Mouse (Mus musculus): ENCODE data around the gene Aprt. TPM values are rescaled to one million over a fixed set of nuclear protein-coding genes. Genes with fewer than 3 reads are reported as not detected.

Gene Aprt
- total RNA-seq, 2 experiments from 2014 or later: 132 to 308 TPM

DNA sequence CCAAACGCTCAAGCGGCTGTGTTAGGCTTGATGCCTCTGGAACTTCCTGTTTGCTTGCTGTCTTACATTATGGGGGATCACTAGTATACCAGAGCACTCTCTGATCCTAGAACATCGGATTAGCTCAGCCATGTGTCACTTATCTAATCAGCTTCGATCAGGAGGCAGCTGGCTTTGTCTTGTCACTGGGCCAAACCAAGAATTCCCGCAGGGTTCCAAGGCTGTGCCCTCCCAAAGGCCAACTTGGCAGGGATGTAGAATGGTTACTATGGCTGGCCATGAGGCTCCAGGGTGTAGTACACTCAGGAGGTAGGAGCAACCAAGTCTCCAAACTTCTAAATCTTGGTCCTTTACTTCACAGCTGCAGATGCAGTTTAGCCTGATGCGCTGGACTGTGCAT, 9.9 kb downstream of the Aprt start:
- ATAC-seq (ENCODE audit: poor library complexity, severe bottlenecking): no peak

DNA sequence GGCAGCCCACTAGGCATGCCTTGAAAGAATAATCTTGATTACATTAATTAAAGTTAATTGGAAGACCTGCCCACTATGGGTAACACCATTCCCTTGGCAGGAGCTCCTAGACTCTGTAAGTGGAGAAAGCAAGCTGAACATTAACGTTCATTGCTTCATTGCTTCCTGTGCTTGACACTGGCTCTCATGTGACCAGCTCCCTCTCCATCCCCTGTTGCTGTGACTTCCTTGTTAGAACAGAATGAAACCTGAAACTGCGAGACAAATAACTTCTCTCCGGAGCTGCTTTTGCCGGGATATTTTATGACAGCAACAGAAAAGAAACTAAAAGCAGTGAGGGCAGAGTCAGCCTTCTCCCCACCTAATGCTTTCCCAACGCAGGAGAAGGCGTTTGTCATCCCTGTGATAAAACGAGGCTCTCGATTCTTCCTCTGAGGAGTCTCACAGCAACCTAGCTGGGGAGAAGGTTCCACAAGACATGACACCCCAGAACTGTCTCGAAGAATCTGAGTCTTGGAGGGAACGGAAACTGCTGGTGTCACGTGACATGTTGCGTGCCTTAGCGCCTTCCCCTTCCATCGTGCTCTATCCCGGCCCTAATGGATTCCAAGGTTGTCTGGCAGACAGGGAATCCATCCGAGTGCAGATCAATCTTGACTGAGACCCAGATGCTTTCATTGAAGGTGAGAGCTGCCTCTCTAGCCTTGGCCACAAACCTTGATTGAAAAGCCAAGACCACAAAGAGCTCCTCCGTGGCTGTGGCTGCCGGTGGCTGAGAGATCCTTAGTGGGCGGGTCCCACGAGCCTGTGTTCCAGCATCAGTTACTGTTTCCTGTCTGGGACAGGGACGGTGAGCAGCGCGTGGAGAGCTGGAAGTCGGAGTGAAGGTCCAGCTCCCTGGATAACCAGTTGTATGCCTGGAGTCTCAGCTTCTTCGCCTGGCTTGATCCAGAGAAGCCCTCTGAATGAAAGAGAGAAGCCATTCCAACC, 12.1 kb downstream of the Aprt start:
- ATAC-seq (ENCODE audit: poor library complexity, severe bottlenecking): peak; percentile 33

DNA sequence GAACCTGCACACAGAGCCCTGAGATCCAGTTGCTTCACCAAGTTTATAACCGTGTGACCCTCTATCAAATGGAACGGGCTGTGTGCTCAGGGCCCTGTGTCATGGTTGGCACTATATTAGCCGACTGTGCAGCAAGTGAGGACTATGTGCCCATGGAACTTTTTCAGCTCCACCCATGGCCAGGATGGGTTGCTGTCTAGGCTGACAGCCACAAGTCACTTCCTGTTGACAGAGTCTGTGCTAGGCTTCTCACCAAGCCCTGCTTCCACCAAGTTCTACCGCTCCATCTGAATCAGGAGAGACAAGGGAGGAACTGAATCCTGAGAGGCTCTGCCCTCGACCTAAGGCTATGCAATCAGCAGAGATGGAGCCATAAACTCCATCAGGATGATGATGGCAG, 15.5 kb downstream of the Aprt start:
- ATAC-seq (ENCODE audit: poor library complexity, severe bottlenecking): peak; percentile 57

DNA sequence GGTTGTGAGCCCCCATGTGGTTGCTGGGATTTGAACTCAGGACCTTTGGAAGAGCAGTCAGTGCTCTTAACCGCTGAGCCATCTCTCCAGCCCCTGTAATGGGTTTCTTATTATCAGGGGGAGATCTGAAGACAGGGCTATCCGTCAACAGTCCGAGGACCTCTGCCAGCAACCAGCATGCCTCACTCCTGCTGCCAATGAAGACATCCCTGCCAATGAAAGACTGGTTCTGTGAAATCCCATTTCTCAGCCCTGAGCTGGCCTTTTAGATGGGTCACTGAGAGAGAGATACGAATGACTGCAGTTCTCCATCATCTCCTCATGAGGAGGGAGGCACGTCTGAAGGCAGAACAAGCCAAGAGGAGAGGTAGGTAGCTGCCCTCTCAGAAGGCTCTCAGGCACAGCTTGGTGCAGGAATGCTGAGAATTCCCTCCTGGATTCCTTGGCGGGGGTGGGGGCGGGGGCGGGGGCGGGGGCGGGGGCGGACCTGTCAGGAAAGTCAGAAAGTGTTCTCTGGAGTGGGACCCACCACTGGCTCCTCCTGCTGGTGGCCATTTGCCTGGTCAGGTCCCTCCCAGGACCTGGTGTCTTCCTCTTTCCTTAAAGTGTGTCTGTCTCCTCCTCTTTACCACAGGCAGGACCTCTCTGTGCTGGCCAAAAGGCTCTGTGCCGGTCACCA, 17.9 kb downstream of the Aprt start:
- ATAC-seq (ENCODE audit: poor library complexity, severe bottlenecking): peak; percentile 59

DNA sequence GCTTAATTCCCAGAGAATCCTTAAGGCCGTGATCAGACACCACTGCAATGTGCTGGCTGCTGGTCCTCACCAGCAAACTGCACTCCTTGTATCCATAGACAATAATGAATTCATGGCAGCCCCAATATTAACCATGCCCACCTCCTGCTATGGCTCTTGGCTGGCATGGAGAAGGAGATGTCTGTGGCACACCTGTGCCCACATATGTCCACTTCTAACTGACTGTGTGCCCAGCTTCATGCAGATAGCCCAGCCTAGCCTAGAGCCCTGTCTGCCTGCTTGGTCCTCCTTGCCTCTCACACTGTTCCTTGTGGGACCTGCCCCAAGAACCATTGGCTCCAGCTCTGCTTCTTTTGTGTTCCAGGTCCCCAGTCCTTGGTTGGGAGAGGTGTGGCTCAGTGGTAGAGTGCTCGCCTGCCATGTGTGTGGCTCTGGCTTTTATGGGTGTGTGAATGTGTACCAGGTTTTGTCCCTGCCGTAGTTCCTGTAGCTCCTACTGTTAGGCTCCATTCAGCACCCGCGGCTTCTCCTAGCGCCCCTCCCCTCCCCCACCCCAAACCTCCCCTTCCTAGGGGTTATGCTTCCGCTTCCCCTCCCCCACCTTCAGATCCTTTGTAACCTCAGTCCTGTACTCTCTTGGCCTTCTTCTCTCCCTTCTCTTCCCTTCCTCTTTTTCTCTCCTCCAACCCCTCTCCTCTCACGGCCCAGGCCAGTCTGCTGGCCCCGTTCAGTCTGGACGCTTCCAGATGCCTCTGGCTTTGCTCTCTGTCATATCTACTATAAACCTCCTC, 19.3 kb downstream of the Aprt start:
- peak; percentile 9; the same call in 1 of the 2 replicates for ATAC-seq (ENCODE audit: poor library complexity, severe bottlenecking)

DNA sequence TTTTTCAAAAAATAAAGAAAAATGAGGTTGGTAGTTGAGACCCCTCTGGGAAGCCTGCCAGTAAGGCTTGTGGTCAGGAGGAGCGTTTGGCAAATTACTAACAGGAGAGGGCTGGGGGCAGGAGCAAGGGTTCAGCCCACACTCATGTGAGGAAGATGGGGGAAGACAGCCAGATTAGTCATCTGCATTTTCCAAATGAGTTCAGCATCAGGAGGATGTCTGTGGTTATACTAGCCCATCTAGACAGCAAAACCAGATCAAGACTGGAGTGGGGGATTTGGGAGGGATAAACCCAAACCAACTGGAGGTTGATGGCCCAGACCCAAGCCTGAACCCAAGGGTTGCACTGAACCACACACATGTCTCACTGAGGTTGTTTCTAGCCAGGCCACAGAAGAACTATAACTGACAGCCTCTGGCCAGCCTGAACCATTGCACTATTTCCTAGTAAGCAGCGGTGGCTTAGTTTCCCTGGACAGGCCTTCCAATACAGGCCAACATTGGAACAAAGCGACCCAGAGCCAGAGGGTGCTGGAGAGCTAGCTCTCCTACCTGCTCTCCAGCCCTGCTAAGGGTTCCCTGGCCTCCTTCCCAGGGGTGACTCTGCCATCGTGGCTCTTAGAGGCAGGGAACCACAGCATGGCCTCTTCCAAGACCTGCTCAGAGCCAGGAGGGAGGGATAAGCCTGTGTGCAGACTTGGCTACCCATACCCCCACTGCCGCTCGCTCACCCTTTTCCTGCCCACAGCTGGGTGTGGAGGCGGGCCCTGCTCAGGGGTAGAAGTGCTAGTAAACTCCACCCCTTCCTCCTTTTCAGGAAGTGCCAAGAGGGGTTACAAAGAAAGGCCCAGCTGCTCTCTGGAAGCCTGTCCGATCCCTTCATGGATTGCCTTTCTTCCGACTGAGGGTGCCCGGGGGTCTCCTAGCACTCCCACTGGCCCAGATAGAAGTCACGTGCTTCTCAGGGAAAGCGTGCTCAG, 20.4 kb downstream of the Aprt start:
- peak; percentile 81 for ATAC-seq (ENCODE audit: poor library complexity, severe bottlenecking)

DNA sequence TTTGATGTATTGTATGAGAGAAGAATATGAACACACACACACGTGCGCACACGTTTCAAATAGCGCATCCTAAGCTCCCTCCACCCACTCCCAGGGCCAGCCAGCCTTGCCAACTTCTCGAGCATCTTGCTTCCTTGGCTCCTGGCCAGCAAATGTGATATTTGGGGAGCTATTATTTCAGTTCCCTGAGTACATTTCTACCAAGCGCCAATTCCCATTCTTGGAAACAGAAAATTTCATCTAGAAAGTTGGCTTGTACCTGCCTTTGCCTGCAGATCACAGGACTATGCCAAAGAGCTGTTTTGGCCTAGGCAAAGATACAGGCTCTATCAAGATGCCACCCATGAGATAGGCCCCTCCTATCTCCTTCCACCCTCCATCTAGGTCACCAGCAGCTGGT, 21.9 kb downstream of the Aprt start:
- ATAC-seq (ENCODE audit: poor library complexity, severe bottlenecking): no peak

DNA sequence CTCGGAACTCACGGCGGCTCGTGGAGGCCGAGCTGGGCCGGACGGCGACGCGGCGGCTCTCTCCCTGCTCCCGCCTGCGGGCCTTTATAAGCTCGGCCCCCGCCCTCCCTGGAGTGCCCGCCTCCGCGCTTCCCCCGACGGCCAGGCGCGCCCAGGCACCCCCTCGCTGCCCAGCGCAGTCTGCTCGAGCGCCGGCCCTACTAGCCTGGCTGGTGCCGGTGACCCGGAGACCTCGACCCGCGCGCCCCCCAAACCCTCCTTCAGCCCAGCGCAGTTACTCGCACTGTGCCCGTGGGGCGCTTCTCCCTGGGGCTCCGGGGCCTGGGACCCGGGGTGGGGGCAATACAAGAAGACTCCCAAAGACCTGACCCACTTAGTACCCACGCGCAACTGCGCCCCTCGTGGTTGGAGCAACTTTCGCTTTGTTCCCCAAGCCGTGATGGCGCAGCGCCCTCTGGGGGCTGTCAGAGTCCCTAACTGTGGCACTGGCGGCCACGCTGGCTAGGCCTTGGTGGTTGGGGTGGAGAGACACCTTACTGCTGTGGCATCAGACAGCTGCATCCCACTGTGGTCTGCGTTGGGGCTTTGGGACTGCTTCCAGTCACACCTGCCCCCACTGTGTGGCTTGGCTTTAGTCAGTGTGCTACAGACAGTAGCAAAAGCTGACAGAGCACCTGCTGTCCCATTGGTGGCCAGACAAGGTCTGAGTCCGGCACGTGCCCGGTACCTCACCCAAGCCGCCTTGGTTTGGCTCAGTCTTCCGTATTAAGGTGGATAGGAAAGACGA, 25.3 kb downstream of the Aprt start, which contains the start of gene Piezo1:
Gene Piezo1 (minus strand): TSS at position 65 of the 787 bp plus-strand sequence.
- ATAC-seq (ENCODE audit: poor library complexity, severe bottlenecking): peak; percentile 66

DNA sequence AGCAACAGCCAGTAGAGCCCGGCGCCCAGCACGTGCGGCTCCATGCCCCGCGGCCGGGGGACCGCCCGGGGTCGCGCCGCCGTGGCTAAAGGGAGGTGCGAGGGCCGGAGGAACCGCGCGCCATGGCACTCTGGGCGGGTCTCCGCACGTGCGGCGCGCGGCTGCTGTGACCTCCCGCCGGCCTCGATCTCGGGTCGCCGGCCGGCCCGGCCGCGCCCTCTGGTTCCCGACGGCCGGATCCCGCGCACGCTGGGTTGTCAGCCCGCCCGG, 25.8 kb downstream of the Aprt start:
- ATAC-seq (ENCODE audit: poor library complexity, severe bottlenecking): peak; percentile 1; the same call in 1 of the 2 replicates

DNA sequence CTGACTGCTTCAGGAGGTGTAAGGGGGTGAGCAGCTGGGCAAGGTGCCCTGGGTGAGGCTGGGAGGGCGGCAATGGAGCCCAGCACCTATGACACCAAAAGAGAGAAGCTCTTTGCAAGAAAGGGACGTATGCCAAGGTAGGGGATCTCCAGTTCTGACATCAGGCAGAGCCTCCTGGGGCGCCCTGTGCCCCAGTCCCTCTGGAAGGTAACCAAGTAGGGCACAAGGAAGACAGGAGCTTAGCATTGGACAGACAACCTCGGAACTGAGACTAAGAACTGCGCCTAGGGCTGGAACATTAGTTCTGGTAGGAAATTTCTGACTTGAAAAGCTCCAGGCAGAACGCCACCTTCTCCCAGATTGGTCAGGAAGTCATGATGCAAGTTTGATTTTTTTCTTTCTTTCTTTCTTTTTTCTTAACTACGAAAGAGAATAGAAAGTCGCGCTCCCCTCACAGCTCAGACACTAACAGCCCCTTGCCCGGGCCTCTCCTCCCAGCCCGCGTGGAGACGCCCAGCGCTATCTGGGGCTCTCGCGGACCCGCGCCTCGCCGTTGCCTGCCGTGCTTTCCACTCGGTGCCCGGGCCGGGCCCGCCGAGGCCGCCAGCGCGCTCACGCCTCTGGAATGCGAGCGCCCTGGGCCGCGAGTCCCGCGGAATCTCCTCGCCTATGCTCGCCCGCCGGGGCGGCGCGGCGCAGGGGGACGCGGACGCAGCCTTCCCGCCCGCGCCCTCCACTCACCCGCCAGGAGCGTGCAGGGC, 26.3 kb downstream of the Aprt start:
- no peak for ATAC-seq (ENCODE audit: poor library complexity, severe bottlenecking)

DNA sequence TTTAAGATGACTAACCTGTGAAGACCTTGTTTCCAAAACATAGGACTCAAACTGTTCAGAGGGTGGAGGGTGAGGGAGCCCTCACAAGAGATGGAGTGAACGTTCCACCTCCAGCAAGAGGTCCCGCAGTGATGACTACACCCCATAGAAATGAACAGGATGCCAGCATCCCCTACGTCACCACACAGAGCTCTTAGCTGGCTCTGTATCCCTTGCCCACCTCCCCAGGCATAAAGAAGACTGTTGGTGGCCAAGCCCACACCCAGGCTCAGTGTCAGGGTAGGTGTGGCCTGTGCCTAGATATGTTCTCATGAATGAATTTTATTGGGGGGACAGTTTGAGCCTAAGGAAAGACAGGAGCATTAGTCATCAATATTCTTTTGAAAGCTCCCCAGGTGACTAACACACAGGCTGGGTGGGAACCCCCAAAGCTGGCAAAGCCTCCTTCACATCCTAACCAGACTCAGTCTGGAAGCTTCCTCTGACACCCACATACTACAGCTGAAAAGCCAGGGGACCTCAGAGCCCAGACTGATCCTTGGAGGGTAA, 27.7 kb downstream of the Aprt start:
- ATAC-seq (ENCODE audit: poor library complexity, severe bottlenecking): no peak

DNA sequence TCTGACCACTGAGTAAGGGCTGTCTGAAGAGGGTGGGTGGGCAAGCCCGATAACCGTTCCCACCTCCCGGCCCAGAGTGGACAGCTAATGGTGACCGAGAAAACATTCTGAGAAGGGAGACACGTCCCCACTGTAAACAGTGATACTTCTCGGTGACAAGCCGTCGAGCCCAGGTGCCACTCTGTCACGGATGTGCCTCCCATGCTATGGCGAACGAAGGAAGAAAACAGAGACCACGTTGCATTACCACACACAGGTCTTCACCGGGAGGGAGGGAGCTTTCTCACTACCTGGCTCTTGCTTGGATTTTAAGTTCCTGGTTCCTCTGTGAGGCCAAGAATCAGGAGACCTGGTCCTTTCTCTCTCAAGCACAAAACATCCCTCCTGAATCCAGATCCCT, 28.4 kb downstream of the Aprt start:
- ATAC-seq (ENCODE audit: poor library complexity, severe bottlenecking): no peak

DNA sequence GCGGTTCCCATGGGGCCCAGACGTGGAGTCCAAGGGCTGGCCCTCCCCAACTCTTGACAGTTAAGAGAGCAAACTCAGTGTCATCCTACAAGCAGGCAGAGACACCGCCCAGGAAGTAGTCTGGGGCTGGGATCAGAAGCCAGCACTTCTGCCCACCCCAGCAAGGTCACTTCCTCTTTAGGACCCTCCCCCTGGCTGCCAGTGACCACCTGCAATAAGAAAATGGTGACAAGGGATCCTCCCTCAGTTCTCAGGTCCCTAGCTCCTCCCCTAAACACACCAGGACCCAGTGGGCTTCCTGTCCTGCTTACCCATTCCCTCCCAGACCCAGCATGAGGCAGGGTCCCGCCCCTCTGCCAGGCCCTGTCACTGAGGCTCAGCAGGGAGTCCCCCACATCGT, 28.9 kb downstream of the Aprt start:
- ATAC-seq (ENCODE audit: poor library complexity, severe bottlenecking): peak; percentile 77

DNA sequence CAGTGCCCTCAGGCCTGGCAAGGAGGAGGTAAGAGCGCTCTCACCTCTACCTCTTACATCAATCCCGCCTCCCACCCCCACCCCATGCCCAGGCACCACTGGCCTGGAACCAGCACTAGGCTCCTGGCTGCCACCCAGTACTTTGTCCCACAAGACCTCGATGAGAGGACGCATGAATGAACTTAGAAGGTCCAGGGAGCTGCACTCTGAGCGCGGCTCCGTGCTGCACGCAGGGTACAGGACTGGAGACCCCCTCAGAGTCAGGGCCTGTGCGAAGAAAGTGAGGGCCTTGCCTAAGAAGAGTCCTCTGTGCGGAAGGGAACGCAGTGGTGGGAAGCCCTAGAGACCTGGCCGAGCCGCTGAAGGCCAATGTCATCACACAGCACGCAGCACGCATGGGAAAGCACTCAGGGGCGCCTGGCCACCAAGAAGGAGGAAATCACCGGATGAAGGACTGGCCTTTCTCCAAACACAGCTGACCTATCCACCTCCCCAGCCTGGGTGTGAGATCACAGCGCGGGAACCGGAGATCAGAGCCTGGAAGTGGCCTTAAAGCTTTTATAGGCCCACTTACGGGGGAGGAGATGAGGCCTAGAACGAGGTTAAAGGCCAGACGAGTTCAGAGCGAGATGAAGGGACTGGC, 29.8 kb downstream of the Aprt start:
- no peak for ATAC-seq (ENCODE audit: poor library complexity, severe bottlenecking)

DNA sequence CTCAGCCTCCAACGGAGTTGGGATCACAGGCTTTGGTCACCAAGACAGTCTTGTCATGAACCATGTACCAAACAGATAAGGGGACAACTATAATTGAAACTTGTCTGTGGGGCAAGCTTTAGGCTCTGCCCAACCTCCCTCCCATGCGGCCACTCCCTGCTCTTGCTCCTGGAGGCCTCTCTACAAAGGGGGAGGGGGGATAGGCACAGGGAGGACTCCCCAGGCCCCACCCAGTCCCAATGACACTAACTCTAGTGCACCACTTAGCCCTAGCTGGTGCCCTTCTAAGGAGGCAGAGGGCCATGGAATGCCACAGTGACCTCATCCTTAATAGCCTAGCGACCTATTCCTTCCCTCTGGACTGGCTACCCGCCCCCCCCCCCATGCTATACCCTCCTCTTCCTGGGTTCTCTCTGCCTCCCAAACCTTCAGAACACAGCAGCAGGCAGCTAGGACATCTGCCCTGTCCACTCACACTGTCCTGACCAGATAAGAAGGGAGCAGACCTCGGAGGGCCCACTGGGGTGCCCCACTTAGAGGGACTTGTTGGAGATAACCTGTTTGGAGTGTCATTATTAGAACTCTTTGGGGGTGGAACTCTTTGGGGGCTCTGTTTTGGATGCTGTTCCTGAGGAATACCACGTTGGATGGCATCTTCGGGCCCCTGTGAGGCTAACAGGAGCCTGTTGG, 30.5 kb downstream of the Aprt start:
- no peak for ATAC-seq (ENCODE audit: poor library complexity, severe bottlenecking)

DNA sequence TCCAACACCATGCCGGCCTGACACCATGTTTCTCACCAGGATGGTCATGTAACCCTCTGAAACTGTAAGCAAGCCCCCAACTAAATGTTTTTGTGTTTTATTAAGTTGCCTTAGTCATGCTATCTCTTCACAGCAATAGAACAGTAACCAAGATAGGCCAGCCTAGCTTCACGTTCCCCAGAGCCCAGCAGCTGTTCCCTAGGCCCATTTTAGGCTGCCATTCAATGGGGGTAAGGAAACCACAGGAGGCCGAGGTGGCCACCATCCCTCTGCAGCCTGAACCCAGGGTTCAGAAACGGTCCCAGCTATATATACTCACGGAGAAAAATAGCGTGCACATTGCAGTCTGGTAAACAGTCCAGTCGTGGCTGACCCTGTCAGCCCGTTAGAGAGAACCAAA, 32.6 kb downstream of the Aprt start:
- no peak for ATAC-seq (ENCODE audit: poor library complexity, severe bottlenecking)

All from megakaryocyte, adult 5-6 weeks (primary cell).